Mouse (Mus musculus) c-Kit-positive CD71-positive TER-119-positive erythroid progenitor cells, embryonic 14.5 days (primary cell): ENCODE results near the gene Slc32a1.

Experiments used
- DNase-seq: peaks from one replicate; pipeline ENCODE4 v3.0.0-alpha.2; 2013; ENCODE audit warnings: low spot score

The Slc32a1 gene

DNA sequence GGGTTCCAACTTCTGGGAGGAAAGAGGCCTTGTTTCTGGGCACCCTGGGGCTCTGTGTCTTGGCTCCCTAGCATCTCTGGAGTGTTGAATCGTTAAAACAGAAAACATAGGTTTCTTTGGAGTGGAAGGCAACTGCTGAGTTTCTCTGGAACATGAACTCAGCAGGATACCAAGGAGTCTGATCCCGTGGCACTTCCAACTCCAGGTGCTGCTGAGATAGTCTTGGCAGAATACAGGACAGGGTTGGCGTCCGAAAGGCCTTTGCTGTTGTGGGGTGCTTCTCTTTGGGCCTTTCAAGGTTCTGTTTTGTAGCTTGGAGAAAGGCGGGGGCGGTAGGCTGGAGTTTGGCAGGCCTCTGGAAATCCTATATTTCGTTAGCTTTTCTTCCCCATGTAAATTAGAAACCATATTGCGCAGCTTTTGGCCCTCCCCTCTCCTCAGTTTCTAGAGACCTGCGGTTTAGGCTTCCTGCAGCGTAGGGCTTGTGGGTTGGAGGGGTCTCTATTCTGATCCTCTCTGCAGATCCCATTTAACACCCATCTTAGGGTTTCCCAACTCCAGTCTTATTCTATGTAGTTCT lies 2.2 kb downstream of the Slc32a1 start:
- DNase-seq = no peak

DNA sequence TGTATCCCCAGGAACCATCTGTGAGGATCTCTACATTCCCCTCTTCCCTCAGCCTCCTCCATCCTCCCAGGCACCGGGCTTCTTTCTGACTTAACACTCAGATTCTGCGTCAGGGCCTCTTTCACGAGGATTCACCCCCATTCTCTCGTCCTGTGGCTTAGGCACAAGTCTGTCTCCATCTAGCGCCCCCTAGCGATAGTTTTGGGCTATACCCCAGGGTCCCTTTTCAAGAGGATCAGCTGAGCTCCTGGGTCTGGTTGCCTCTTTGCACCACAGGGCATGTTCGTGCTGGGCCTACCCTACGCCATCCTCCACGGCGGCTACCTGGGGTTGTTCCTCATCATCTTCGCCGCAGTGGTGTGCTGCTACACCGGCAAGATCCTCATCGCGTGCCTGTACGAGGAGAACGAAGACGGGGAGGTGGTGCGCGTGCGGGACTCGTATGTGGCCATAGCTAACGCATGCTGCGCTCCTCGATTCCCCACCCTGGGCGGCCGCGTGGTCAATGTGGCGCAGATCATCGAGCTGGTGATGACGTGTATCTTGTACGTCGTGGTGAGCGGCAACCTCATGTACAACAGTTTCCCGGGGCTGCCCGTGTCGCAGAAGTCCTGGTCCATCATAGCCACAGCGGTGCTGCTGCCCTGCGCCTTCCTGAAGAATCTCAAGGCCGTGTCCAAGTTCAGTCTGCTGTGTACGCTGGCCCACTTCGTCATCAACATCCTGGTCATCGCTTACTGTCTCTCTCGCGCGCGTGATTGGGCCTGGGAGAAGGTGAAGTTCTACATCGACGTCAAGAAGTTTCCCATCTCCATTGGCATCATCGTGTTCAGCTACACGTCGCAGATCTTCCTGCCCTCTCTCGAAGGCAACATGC lies 3.2 kb downstream of the Slc32a1 start:
- DNase-seq = peak; percentile 61

DNA sequence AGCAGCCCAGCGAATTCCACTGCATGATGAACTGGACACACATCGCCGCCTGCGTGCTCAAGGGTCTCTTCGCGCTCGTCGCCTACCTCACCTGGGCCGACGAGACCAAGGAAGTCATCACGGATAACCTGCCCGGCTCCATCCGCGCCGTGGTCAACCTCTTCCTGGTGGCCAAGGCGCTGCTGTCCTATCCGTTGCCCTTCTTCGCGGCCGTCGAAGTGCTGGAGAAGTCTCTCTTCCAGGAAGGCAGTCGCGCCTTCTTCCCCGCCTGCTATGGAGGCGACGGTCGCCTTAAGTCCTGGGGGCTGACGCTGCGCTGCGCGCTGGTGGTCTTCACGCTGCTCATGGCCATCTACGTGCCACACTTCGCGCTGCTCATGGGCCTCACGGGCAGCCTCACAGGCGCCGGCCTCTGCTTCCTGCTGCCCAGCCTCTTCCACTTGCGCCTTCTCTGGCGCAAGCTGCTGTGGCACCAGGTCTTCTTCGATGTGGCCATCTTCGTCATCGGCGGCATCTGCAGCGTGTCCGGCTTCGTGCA lies 3.9 kb downstream of the Slc32a1 start:
- DNase-seq = no peak

DNA sequence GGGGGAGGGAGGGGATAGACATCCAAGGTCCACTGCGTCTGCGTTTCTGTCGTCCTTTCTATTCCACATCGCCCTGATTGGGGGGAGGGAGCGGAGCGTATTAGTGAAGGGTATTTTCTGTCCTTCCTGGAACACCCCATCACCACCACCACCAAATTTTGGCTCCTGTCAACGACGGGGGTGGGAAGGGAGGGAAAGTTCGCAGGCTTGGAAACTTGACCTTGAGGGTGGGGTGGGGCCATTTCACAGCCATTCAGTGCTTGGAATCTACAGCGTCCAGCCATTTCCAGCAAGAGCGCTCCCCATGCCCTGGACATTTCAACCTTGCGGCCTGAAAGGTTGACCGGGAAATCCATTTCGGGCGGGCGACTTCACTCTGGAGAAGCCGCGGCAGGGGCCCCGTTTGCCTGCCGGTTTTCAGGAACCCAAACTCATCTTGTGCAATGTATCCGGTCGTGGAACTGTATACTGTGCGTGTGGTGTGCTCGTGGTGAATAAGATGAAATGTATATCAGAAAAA lies 4.7 kb downstream of the Slc32a1 start:
- DNase-seq = no peak

DNA sequence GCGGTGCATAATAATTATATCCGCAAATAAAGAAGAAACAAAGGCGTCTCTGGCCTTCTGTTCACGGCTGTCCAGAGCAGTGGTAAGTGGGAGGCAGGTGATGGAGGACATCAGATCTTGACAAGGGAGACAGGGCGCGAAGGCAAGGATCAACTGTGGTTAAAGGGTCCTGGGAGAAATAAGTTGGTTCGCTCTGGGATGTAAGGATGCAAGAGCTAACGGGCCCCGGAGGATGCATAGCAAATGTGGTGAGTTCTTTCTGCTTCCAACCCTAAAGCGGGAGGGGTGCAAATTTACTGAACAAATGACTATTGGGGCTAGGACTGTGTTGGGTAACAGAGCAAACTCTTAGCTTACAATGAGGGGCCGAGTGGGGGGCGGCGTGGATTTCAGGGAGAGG lies 5.1 kb downstream of the Slc32a1 start:
- no peak for DNase-seq

DNA sequence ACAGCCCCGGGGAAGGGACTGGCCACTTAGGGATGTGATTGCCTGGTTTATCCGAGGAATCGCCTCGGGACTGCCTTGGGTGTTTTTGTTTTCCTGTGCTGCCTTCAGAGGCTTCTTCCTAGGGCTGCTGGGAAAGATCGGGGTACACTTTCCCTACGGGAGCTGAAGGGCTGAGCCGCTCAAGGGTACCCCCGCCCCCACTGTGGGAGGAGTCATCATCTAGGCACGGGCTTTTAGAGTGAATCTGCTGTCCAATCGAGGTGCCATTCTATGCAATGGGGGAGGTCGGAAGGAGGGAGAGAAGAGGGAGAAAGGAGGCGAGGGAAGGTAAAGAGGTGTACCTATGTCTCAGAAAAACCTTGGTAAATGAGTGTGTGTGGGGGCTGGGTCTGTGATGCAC lies 5.7 kb downstream of the Slc32a1 start:
- DNase-seq = no peak

DNA sequence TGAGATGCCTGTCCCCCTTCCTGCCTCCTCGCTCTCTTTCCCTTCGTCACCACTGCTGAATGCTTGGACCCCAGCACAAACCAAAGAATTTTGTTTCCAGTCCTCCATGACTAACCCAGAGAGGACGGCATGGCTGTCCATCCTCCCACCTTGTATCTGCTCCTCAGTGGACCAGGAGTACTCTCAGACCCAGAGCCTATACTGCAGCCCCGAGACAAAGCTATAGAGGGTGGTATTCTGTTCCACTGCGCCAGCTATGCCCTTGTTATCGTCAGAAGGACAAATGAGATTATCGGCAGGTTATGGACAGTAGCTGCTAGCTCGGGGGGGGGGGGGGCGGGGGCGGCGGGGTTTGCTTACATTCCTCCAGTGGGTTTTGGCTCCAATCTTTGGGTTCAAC lies 6.2 kb downstream of the Slc32a1 start:
- no peak for DNase-seq

DNA sequence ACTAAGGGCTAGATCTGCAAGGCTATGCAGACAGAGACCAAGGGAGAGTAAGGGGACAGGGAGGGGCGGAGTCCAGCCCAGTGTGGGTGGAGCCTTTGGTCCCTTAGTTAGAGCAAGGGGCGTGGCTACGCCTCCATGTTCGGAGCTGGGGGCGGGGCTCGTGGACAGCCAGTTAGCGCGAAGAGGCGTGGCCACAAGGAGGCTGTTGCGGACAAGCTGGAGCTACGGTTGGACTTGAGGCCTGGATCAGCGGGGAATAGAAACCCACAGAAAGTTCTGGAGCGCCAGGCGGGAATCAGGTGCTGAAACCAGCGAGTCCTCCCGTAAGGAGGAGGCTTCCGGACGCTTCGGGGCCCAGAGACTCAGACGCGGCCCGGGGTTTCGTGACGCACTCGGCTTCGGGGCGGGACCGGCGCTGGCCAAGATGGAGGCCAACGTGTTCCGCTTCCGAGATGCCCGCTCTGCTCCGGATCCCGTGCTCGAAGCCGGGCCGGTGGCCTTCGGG lies 14.2 kb downstream of the Slc32a1 start, which contains the start of gene Actr5:
Gene Actr5, plus strand, starts transcription at position 171 of the 505 bp plus-strand sequence.
- peak; percentile 94 for DNase-seq

DNA sequence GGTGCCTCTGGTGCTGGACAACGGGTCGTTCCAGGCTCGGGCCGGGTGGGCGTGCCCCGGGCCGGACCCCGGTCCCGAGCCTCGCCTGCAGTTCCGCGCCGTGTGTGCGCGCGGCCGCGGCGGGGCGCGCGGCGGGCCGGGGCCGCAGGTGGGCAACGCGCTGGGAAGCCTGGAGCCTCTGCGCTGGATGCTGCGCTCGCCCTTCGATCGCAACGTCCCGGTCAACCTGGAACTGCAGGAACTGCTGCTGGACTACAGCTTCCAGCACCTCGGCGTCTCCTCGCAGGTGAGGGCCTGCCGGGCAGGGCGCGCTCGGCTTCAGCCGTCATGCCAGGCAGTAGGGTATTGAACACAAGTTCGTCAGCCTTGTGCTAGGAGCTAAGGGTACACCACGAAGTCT lies 14.7 kb downstream of the Slc32a1 start:
- DNase-seq = no peak

DNA sequence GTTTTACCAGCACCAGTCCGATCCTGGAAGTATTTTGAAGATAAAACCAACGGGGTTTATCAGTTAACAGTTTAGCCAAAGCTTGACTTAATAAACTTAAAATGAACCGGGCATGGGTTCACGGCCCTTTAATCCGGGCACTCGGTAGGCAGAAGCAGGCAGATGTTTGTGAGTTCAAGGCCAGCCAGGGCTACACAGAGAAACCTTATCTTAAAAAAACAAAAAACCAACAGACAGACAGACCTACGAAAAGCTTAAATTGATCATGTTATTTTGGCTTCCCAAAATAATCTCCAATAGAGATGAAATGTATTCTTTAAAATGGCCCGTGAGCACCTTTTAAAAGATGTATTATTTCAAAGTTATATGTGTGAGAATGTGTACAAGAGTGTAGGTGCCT lies 15.1 kb downstream of the Slc32a1 start:
- no peak for DNase-seq

DNA sequence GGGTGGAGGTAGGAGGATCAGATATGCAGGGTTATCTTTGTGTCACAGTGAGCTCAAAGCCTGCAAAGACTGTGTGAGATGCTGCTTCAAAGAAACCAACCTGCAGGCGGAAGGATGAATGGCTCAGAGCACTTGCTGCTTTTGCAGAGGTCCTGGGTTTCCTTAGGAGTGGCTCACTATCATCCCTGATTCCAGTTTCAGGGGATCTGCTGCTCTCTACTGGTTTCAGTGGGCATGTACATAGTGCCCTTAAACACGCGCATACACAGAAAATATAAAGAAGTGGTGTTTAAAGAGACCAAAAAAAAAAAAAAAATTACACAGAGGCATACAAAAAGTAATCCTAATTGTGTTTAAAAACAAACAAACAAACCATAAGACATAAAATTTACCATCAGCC lies 18.3 kb downstream of the Slc32a1 start:
- DNase-seq = no peak

DNA sequence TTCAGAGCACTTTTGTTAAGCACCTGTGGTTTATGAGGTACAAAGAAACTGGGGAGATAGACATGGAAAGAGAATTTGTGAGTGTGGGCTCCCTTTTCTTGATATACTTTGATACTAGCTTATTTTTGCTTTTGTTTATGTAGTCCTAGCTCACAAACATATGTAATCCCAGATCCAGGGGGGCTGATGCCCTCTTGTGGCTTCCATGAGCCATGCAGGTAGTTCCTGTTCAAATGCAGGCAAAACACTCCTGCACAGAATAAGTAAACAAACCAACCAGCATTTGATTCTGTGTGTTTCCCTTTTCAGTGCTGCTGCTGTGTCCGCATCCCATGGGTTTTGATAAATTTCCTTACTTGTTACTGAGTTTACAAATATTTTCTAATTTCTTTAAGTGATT lies 18.8 kb downstream of the Slc32a1 start:
- DNase-seq = no peak

DNA sequence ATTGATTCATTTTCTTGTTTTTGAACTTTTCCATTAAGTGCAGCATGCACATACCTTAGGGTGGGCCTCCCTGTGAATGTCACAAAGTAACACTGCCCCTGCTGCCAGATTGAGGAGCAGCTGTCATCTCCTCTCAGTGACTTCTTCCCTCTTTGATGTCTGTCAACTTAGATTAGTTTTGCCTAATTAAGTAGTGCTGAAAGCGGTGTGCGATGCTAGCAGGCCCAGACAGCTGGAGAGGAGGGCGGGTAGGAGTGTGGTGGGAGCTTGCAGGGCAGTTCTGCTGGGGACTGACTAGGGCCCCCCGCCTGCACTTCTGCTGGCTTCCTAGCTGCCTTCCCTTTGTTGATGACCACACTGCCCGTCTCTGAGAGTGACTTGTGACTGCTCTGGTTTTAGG lies 21.3 kb downstream of the Slc32a1 start:
- no peak for DNase-seq

DNA sequence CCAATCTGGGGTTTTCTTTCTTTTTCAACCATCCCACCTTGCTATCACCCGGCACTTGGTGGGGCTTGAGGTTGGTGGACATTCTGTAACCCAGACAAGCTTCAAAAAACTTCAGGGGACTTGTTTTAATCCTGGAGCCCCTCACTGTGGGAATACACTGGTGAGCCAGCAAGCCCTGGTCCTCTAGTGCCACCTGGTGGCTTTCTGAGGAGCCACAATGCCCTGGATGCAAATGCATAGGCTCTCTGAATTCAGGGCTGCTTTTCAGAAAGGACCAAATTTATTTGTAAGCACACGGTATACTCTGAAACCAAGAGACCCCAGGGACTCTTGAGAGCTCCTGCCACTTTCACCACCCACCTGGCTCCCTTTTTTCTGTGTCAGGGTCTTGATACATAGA lies 31.3 kb downstream of the Slc32a1 start:
- DNase-seq = peak; percentile 47

DNA sequence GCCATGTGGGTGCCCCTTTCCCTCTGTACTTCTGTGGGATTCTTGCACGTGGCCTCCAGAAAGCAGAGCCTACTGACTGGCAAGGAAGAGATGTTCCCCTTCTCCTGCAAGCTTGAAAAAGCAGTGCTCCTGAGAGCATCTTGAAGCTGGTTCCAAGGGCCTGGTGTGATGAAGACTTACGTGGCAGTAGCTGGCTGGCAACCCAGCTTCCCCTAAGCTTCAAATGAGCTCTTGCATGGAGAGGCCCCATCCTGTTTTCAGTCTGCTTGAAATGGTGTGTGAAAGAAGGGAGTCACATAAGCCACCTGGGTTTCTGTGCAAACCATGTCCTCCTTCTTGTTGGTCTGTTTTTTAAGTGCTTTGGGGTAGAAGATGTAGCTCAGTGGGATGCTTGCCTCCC lies 32.0 kb downstream of the Slc32a1 start:
- DNase-seq = no peak

DNA sequence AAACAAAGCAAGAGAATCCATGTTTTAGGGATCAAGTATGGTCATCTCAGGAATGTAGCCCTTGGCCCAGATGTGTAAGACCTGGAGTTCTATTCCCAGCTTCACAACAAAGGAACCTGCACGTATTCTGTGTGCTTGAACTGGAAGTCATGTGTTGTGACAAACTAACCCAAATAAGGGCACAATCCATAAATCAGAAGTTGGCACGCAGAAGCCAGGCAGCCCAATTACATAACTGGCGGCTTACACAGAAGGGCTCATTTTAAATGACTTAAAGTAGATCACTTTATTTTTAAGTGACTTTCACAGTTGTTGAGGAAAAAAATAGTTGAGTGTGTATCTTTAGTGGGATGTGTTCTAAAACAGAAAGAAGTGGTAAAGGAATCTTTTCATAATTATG lies 33.2 kb downstream of the Slc32a1 start:
- DNase-seq = no peak

DNA sequence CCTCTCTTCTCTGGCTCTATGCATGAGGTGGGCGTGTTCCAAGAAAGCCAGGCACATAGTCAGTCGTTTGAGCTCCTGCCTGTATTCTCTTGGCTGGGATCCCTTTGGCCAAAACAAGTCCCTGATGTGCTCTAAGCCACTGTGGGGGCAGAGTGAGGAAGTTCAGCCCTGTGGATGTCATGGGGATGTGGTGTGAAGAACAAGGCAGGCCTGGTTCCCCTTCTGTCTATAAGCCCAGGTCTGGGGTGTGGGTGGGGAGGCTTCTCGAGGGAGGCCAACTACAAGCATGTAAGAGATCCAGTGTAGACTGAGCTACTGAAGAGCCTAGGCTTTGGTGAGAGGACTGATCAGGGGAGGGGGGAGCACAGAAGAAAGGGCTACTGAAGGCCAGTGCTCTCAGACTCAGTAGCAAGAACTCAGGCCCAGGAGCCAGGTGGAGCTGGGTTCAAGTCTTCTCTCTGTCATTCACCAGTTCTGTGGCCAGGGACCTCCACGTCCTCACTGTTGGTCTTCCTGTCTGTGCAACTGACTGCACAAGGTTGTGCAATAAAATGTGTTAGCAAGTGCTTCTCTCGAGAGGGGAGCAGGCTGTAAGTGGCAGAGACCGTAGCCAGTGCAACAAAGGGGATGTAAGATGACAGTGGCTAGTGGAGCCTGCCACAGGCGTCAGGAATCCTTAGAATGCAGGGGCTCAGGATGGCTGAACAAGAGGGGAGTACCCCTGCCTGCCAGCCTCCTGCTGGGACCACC lies 40.8 kb downstream of the Slc32a1 start:
- no peak for DNase-seq

DNA sequence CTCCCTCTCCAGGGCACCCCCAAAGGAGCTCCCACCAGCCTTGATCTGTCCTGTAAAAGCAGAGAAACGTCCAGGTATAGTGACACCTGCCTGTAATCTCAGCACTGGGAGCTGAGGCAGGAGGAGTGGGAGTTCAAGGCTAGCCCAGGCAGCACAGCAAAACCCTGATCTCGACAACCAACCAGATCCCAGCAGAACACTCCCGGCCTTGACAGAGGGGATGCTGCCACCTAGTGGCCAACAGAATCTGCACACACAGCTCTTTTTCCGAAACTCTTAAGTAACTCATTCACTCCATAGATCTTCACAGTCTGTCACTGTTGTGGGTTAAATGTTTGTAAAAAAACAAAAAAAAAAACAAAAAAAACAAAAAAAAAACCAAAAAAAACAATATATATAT lies 42.4 kb downstream of the Slc32a1 start:
- peak; percentile 59 for DNase-seq

DNA sequence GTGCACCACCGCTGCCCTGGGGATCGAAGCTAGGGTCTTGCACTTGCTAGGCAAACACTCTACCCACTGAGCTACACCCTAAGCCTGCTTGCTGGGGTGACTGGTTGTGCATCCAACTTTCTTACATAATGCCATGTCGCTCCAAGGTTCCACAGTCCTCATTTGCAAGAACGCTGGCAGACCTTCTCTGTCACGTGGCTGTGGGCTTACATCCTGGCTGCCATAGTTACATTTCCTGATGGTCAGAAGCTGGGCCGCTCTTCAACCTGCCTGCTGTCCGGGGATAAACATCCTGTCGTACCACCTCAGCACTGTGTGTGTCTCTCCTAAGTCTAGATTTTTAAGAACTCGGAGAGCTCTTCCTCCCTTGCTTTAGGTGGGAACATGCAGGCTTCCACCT lies 44.1 kb downstream of the Slc32a1 start:
- DNase-seq = no peak

DNA sequence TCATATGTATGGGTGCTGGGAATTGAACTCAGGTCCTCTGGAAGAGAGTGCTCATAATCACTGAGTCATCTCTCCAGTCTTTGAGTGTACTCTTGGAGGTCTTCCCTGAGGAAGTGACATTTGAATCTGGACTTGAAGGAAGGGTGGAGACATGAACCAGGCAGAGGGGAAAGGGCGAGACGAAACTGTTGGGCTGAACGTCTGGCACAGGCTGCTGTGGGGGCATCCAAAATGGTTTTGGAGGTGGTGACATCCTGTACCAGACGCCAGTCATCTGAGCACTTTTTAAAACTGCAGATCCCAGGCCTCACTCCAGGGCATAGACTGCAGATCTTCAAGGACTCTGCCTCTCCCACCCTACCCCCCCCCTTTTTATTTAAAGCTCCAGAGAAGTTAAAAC lies 45.2 kb downstream of the Slc32a1 start:
- no peak for DNase-seq

DNA sequence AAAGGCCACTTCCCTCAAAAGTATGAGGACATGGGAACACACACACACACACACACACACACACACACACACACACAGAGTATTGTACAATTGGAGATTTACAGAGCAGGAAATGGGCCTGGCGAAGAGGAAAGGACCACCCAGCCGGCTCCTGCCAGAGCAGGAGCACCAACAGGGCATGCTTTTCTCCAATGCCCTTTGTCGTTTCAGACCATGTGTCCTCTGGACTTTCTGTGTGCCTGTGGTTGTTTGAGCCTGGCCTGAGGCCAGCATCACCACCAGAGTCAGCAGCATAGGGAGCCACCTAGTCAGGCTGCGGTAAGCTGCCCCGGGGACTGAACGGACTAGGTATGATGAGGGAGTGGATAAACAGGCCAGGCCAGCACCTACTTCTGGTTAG lies 48.3 kb downstream of the Slc32a1 start:
- DNase-seq = no peak

DNA sequence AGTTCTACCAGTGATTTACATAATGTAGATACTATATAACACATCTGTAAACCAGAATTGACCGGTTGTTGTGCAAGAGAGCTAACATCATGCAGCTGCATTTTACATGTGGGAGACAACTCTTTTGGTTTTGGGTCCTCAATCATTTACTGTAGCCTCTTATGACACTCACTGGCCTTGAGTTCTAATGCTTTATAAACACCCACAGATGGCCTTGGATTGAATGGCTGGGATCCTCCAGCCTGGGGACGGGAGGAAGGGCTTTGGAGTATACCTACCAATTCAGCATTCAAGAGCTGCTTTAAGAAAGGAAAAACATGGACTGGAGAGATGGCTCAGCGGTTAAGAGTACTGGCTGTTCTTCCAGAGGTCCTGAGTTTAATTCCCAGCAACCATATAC lies 48.8 kb downstream of the Slc32a1 start:
- DNase-seq = no peak
